Mouse (Mus musculus): Measurements from ENCODE around the gene Nostrin. TPM values are rescaled to one million over a fixed set of nuclear protein-coding genes. Genes with fewer than 3 reads are reported as not detected.

The Nostrin gene
- 1.6 and 1.8 TPM in 2 replicates for polyA plus RNA-seq (2015; fragmentation: Nextera tagmentation; extraction: Ambion mirVana)

GRCm38 (mm10) chr2:69135661-69136576 lies at the start of gene Nostrin:
Gene Nostrin (plus strand): TSS chr2:69135800.

GRCm38 (mm10) chr2:69205791-69206351 lies 70.3 kb downstream of the Nostrin start, which contains the start of gene Spc25:
Gene Spc25 (minus strand): TSS chr2:69206194.

DNA sequence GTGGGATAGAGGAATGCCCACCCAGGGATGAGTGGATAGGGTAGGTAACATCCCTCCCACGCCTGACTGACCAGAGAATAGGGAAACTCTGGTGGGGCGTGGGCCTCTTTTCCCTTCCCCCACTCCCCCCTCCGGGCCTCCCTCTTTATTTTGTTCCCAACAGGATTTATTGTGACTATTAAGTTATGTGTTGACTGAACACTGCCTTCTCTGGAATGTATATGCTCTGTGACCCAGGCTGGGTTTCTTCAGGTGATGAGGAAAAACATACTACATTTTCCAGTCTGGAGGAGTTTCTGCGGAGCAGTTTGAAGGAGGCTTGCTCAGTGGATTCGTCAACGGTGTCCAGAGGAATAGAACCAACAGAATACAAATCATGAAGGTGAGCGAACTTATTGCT lies 75.2 kb downstream of the Nostrin start, which contains the start of gene G6pc2:
G6pc2 (plus strand) TSS at position 301 of the 400 bp plus-strand sequence.

Other genes starting within 250 kb of the Nostrin start
- gene Spc25, start 70.4 kb downstream of the Nostrin start, polyA plus RNA-seq (2015; fragmentation: Nextera tagmentation; extraction: Ambion mirVana), result 30.8 and 37.3 TPM in 2 replicates
- not detected in 2 replicates for gene G6pc2, start 75.3 kb downstream of the Nostrin start, polyA plus RNA-seq (2015; fragmentation: Nextera tagmentation; extraction: Ambion mirVana)
- not detected in 2 replicates for gene Abcb11, start 206.8 kb downstream of the Nostrin start, polyA plus RNA-seq (2015; fragmentation: Nextera tagmentation; extraction: Ambion mirVana)
- 0.03 and 0.05 TPM in 2 replicates for gene Dhrs9, start 244.6 kb downstream of the Nostrin start, polyA plus RNA-seq (2015; fragmentation: Nextera tagmentation; extraction: Ambion mirVana)

Measured in skeletal muscle tissue, postnatal 0 days (tissue).